9 mouse cellular contexts compared by ENCODE assay signal in the genomic region with DNA sequence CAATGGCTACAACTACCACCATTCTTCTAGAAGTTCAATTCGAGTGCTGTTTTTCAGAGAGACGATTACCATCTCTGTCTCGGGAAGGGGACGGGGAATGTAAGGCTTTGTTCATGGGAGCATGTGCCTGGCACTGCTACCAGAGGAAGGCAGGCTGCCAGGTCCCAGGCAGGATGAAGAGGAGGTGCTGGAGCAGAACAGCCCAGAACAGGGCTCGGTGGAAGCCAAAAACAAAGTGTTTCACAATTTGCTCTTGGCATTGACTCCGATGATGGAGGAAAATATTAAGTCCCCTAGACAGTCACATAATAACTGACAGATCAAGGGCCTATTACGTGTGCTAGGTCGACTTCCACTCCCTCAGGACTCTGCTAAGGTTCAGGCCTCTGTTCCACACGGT. TPM values are rescaled to one million over a fixed set of nuclear protein-coding genes. Genes with fewer than 3 reads are reported as not detected.
DNase-seq lines count a peak whose midpoint lies in the region; ATAC-seq and TF ChIP-seq lines count a peak whose summit lies in the region.
"Had no signal": no experiment of that assay in that cellular context is flagged by ENCODE, and none has a peak within 500 bp of the region (broad histone marks: within the 10 kb centered on the region; RNA-seq: fewer than 3 reads in every experiment).

No protein-coding gene starts in this region.

- no peak overlapping the region for H3K4me3 ChIP-seq in heart, adult 2 months
- no peak overlapping the region for H3K4me3 ChIP-seq in heart, embryonic 11.5 days (ENCODE audit: low read depth, low read length)
- no peak overlapping the region for H3K4me3 ChIP-seq in forebrain, postnatal 0 days (ENCODE audit: low read depth, low read length)
- peak overlapping the region; percentile 38 for H3K4me3 ChIP-seq in layer of hippocampus, adult 2 months
- H3K4me3 ChIP-seq: limb, embryonic 15.5 days had no signal

- H3K4me1 ChIP-seq in heart, adult 2 months (ENCODE audit: control insufficient read depth, insufficient read depth, low read length), result peaks cover 18% of the 10 kb centered on the region
- no peaks in the 10 kb centered on the region; the same call in 1 of the 2 replicates for H3K4me1 ChIP-seq in heart, embryonic 11.5 days (ENCODE audit: control insufficient read depth, insufficient read depth, low read length)
- no peaks in the 10 kb centered on the region for H3K4me1 ChIP-seq in forebrain, postnatal 0 days (ENCODE audit: insufficient read depth)

- WGBS in heart, adult 2 months, result 21% methylated on average over 9 of the region's 9 CpGs
- 84% methylated on average over 9 of the region's 9 CpGs for WGBS in heart, embryonic 11.5 days (ENCODE audit: insufficient replicate concordance)
- 43% methylated on average over 9 of the region's 9 CpGs for WGBS in forebrain, postnatal 0 days

- TF ChIP-seq POLR2A in heart, adult 2 months (IDR thresholded peaks at IDR 0.05; ENCODE audit: insufficient read depth, low read depth, low read length), result no peak

- no peak for ATAC-seq in heart, embryonic 11.5 days (replicated peaks; ENCODE audit: insufficient number of reproducible peaks, low FRiP score, low TSS enrichment)
- ATAC-seq in forebrain, postnatal 0 days, result no peak

- peak; percentile 72 to 77 for DNase-seq in heart, adult 2 months
- peak; percentile 14 to 53 for DNase-seq in adrenal gland, postnatal 36 days
- peak; percentile 36 for DNase-seq in forebrain, postnatal 0 days
- DNase-seq in layer of hippocampus, adult 2 months (ENCODE audit: low spot score in 2 of 2), result peak; percentile 78 to 80
- peak; percentile 35 for DNase-seq in right cerebral cortex, postnatal 25 days
- no peak for DNase-seq in MN1 (ENCODE audit: low spot score)
- no peak for DNase-seq in urinary bladder, postnatal 10 days (ENCODE audit: low spot score)

- H3K4me2 ChIP-seq in heart, embryonic 11.5 days, result no peak overlapping the region
- H3K4me2 ChIP-seq in forebrain, postnatal 0 days (ENCODE audit: low read depth), result no peak overlapping the region
- H3K4me2 ChIP-seq: limb, embryonic 15.5 days had no signal

- intact Hi-C loops in heart, adult 2 months (cut with DNase I), result loop anchor here (2.0 kb wide), 1 partner anchor 45 kb away; no protein-coding TSS in a partner anchor

- no peaks in the 10 kb centered on the region for H3K36me3 ChIP-seq in heart, adult 2 months (ENCODE audit: control insufficient read depth, insufficient read depth, low read length)
- no peaks in the 10 kb centered on the region for H3K36me3 ChIP-seq in heart, embryonic 11.5 days (ENCODE audit: control insufficient read depth, insufficient read depth, low read length)
- H3K36me3 ChIP-seq in forebrain, postnatal 0 days (ENCODE audit: insufficient read depth), result no peaks in the 10 kb centered on the region

- TF ChIP-seq CTCF in heart, adult 2 months (IDR thresholded peaks at IDR 0.05), result no peak
- no peak for TF ChIP-seq CTCF in forebrain, postnatal 0 days (IDR thresholded peaks at IDR 0.05; ENCODE audit: low read depth)
- no peak for TF ChIP-seq CTCF in layer of hippocampus, adult 2 months (conservative IDR thresholded peaks at IDR 0.05)

- H3K9ac ChIP-seq in heart, adult 2 months (ENCODE audit: low read depth, low read length), result no peak overlapping the region
- no peak overlapping the region for H3K9ac ChIP-seq in heart, embryonic 11.5 days (ENCODE audit: low read depth, low read length)
- no peak overlapping the region for H3K9ac ChIP-seq in forebrain, postnatal 0 days
- H3K9ac ChIP-seq: limb, embryonic 15.5 days had no signal

- no peaks in the 10 kb centered on the region for H3K27me3 ChIP-seq in heart, adult 2 months (ENCODE audit: control insufficient read depth, insufficient read depth, low read length)
- no peaks in the 10 kb centered on the region for H3K27me3 ChIP-seq in heart, embryonic 11.5 days (ENCODE audit: control insufficient read depth, insufficient read depth, low read length)
- H3K27me3 ChIP-seq in forebrain, postnatal 0 days (ENCODE audit: insufficient read depth, low read length), result no peaks in the 10 kb centered on the region
- H3K27me3 ChIP-seq: limb, embryonic 15.5 days had no signal

- H3K79me2 ChIP-seq in heart, adult 2 months (replicated peaks; ENCODE audit: control insufficient read depth, insufficient read depth, low read length), result no peaks in the 10 kb centered on the region

- peak overlapping the region; percentile 83 for H3K27ac ChIP-seq in heart, adult 2 months
- no peak overlapping the region for H3K27ac ChIP-seq in heart, embryonic 11.5 days (ENCODE audit: low read depth, low read length)
- no peak overlapping the region for H3K27ac ChIP-seq in forebrain, postnatal 0 days (ENCODE audit: low read depth, low read length)
- peak overlapping the region; percentile 90 for H3K27ac ChIP-seq in layer of hippocampus, adult 2 months
- H3K27ac ChIP-seq: limb, embryonic 15.5 days had no signal

- H3K9me3 ChIP-seq in heart, embryonic 11.5 days (replicated peaks; ENCODE audit: control insufficient read depth, low read length), result no peaks in the 10 kb centered on the region
- no peaks in the 10 kb centered on the region for H3K9me3 ChIP-seq in forebrain, postnatal 0 days (ENCODE audit: low read length)
- H3K9me3 ChIP-seq: limb, embryonic 15.5 days had no signal

- peak; percentile 47; the same call in 1 of the 2 replicates for TF ChIP-seq EP300 in heart, adult 2 months (IDR thresholded peaks at IDR 0.05; ENCODE audit: insufficient read depth, low read depth, low read length)

RNA-seq across cellular contexts. Expression of gene Il20rb, which starts 24.9 kb away (rescaled TPM):
- 1 to 10 TPM in 1 of 2 experiments, under 1 TPM in 1; 0.86 to 1.6 TPM for total RNA-seq in heart, adult 2 months (2021)
- 1.7 and 2.0 TPM in 2 replicates for polyA plus RNA-seq in heart, adult 2 months (2012; rRNA removed)
- 0.39 and 0.89 TPM in 2 replicates for polyA plus RNA-seq in heart, embryonic 11.5 days (2014; fragmentation: Nextera tagmentation; extraction: Ambion mirVana)
- total RNA-seq in adrenal gland, postnatal 36 days (2021), result 1 to 10 TPM; 1.1 to 1.2 TPM
- total RNA-seq in forebrain, postnatal 0 days (2014; rRNA removed), result 0.92 and 1.1 TPM in 2 replicates
- polyA plus RNA-seq in forebrain, postnatal 0 days (2015; fragmentation: Nextera tagmentation; extraction: Ambion mirVana), result 0.77 and 1.4 TPM in 2 replicates
- 1 to 10 TPM; 4.3 to 4.8 TPM for total RNA-seq in layer of hippocampus, adult 2 months (2021)

Comparison
In these comparisons a context has a peak if more than half of its experiments do, and no peak if none do; other contexts are left out.
1. H3K27ac ChIP-seq: peak in heart, adult 2 months (single experiment) and layer of hippocampus, adult 2 months (single experiment); none in heart, embryonic 11.5 days (single experiment) and forebrain, postnatal 0 days (single experiment).
2. DNase-seq: peak in heart, adult 2 months (2 of 2), adrenal gland, postnatal 36 days (2 of 2), forebrain, postnatal 0 days (single experiment), layer of hippocampus, adult 2 months (2 of 2) and right cerebral cortex, postnatal 25 days (single experiment); none in MN1 (single experiment) and urinary bladder, postnatal 10 days (single experiment).